Mouse (Mus musculus): Measurements from ENCODE around the gene Angptl1. TPM values are rescaled to one million over a fixed set of nuclear protein-coding genes. Genes with fewer than 3 reads are reported as not detected.
A peak's percentile ranks its signal among the peaks of the same experiment; 100 is the strongest.

The Angptl1 gene
- 12.2 and 12.5 TPM in 2 replicates for polyA plus RNA-seq (2014; fragmentation: Nextera tagmentation; extraction: Ambion mirVana)

- H3K9me3 ChIP-seq (replicated peaks; ENCODE audit: control insufficient read depth, low read length), result no peaks in the 10 kb centered on the region
- 18% methylated on average over 4 of the region's 4 CpGs for WGBS
- no peaks in the 10 kb centered on the region; the same call in 1 of the 2 replicates for H3K4me1 ChIP-seq (ENCODE audit: control insufficient read depth, insufficient read depth, low read length)
- H3K4me3 ChIP-seq (ENCODE audit: low read depth, low read length), result peak within 1 kb of the TSS; percentile 18; the same call in 1 of the 2 replicates
- ATAC-seq (replicated peaks; ENCODE audit: insufficient number of reproducible peaks, low FRiP score, low TSS enrichment, low read depth) (peak; percentile 77), DNase-seq (ENCODE audit: low spot score) (peak; percentile 51)
- peak within 1 kb of the TSS; percentile 40 for H3K4me2 ChIP-seq (ENCODE audit: low read depth, low read length)
- peak within 1 kb of the TSS; percentile 18; the same call in 1 of the 2 replicates for H3K9ac ChIP-seq (replicated peaks; ENCODE audit: low read length)
- H3K27me3 ChIP-seq (ENCODE audit: control insufficient read depth, insufficient read depth, low read length), result no peaks in the 10 kb centered on the region
- peak within 1 kb of the TSS; percentile 74 for H3K27ac ChIP-seq (replicated peaks; ENCODE audit: low read depth, low read length)
- no peaks in the 10 kb centered on the region for H3K36me3 ChIP-seq (replicated peaks; ENCODE audit: control insufficient read depth, insufficient read depth, low read depth, low read length)
These were observed at the start of gene Angptl1 for GRCm38 (mm10) chr1:156838177-156838576. Angptl1 (plus strand) TSS chr1:156838562.

- H3K9me3 ChIP-seq (replicated peaks; ENCODE audit: control insufficient read depth, low read length), result no peaks in the 10 kb centered on the region
- no peaks in the 10 kb centered on the region for H3K4me1 ChIP-seq (ENCODE audit: control insufficient read depth, insufficient read depth, low read length)
- no peaks in the 10 kb centered on the region for H3K27me3 ChIP-seq (ENCODE audit: control insufficient read depth, insufficient read depth, low read length)
- H3K36me3 ChIP-seq (replicated peaks; ENCODE audit: control insufficient read depth, insufficient read depth, low read depth, low read length), result no peaks in the 10 kb centered on the region
- DNase-seq (ENCODE audit: low spot score), result peak; percentile 55
- ATAC-seq (replicated peaks; ENCODE audit: insufficient number of reproducible peaks, low FRiP score, low TSS enrichment, low read depth), result no peak
- no peak overlapping the region for H3K4me2 ChIP-seq (ENCODE audit: low read depth, low read length)
- no peak overlapping the region for H3K4me3 ChIP-seq (ENCODE audit: low read depth, low read length)
- no peak overlapping the region for H3K9ac ChIP-seq (replicated peaks; ENCODE audit: low read length)
- no peak overlapping the region for H3K27ac ChIP-seq (replicated peaks; ENCODE audit: low read depth, low read length)
- 14% methylated on average over 5 of the region's 5 CpGs for WGBS
These were observed 48.4 kb upstream of the Angptl1 start for GRCm38 (mm10) chr1:156789844-156790490.

GRCm38 (mm10) chr1:156796251-156796650 lies 42.1 kb upstream of the Angptl1 start:
- DNase-seq (ENCODE audit: low spot score) (peak; percentile 78), ATAC-seq (replicated peaks; ENCODE audit: insufficient number of reproducible peaks, low FRiP score, low TSS enrichment, low read depth) (peak; percentile 50; the same call in 1 of the 2 replicates)
- Histone ChIP-seq H3K9ac (replicated peaks; ENCODE audit: low read length) (no peak overlapping the region), H3K4me2 (ENCODE audit: low read depth, low read length) (no peak overlapping the region), H3K27me3 (ENCODE audit: control insufficient read depth, insufficient read depth, low read length) (no peaks in the 10 kb centered on the region), H3K9me3 (replicated peaks; ENCODE audit: control insufficient read depth, low read length) (no peaks in the 10 kb centered on the region), H3K4me1 (ENCODE audit: control insufficient read depth, insufficient read depth, low read length) (peaks cover 3% of the 10 kb centered on the region), H3K27ac (replicated peaks; ENCODE audit: low read depth, low read length) (no peak overlapping the region), H3K36me3 (replicated peaks; ENCODE audit: control insufficient read depth, insufficient read depth, low read depth, low read length) (no peaks in the 10 kb centered on the region), H3K4me3 (ENCODE audit: low read depth, low read length) (no peak overlapping the region)
- WGBS, result 30% methylated on average over 9 of the region's 9 CpGs

GRCm38 (mm10) chr1:156801276-156801675 lies 37.1 kb upstream of the Angptl1 start:
- WGBS, result 38% methylated on average over 6 of the region's 6 CpGs
- ATAC-seq (replicated peaks; ENCODE audit: insufficient number of reproducible peaks, low FRiP score, low TSS enrichment, low read depth) (no peak), DNase-seq (ENCODE audit: low spot score) (peak; percentile 77)
- Histone ChIP-seq H3K4me2 (ENCODE audit: low read depth, low read length) (no peak overlapping the region), H3K36me3 (replicated peaks; ENCODE audit: control insufficient read depth, insufficient read depth, low read depth, low read length) (no peaks in the 10 kb centered on the region), H3K27ac (replicated peaks; ENCODE audit: low read depth, low read length) (no peak overlapping the region), H3K9ac (replicated peaks; ENCODE audit: low read length) (no peak overlapping the region), H3K27me3 (ENCODE audit: control insufficient read depth, insufficient read depth, low read length) (no peaks in the 10 kb centered on the region), H3K9me3 (replicated peaks; ENCODE audit: control insufficient read depth, low read length) (no peaks in the 10 kb centered on the region), H3K4me1 (ENCODE audit: control insufficient read depth, insufficient read depth, low read length) (no peaks in the 10 kb centered on the region), H3K4me3 (ENCODE audit: low read depth, low read length) (no peak overlapping the region)

GRCm38 (mm10) chr1:156808332-156808731 lies 30.0 kb upstream of the Angptl1 start:
- Histone ChIP-seq H3K36me3 (replicated peaks; ENCODE audit: control insufficient read depth, insufficient read depth, low read depth, low read length) (no peaks in the 10 kb centered on the region; the same call in 1 of the 2 replicates), H3K9ac (replicated peaks; ENCODE audit: low read length) (no peak overlapping the region), H3K9me3 (replicated peaks; ENCODE audit: control insufficient read depth, low read length) (no peaks in the 10 kb centered on the region), H3K4me2 (ENCODE audit: low read depth, low read length) (no peak overlapping the region), H3K4me1 (ENCODE audit: control insufficient read depth, insufficient read depth, low read length) (no peaks in the 10 kb centered on the region), H3K4me3 (ENCODE audit: low read depth, low read length) (no peak overlapping the region), H3K27me3 (ENCODE audit: control insufficient read depth, insufficient read depth, low read length) (no peaks in the 10 kb centered on the region), H3K27ac (replicated peaks; ENCODE audit: low read depth, low read length) (no peak overlapping the region)
- DNase-seq (ENCODE audit: low spot score) (no peak), ATAC-seq (replicated peaks; ENCODE audit: insufficient number of reproducible peaks, low FRiP score, low TSS enrichment, low read depth) (no peak)
- 43% methylated on average over 10 of the region's 10 CpGs for WGBS

- H3K4me1 ChIP-seq (ENCODE audit: control insufficient read depth, insufficient read depth, low read length), result no peaks in the 10 kb centered on the region
- no peaks in the 10 kb centered on the region for H3K9me3 ChIP-seq (replicated peaks; ENCODE audit: control insufficient read depth, low read length)
- ATAC-seq (replicated peaks; ENCODE audit: insufficient number of reproducible peaks, low FRiP score, low TSS enrichment, low read depth) (no peak; the same call in 1 of the 2 replicates), DNase-seq (ENCODE audit: low spot score) (no peak)
- no peaks in the 10 kb centered on the region; the same call in 1 of the 2 replicates for H3K36me3 ChIP-seq (replicated peaks; ENCODE audit: control insufficient read depth, insufficient read depth, low read depth, low read length)
- H3K27me3 ChIP-seq (ENCODE audit: control insufficient read depth, insufficient read depth, low read length), result no peaks in the 10 kb centered on the region
- H3K9ac ChIP-seq (replicated peaks; ENCODE audit: low read length), result no peak overlapping the region
- H3K4me3 ChIP-seq (ENCODE audit: low read depth, low read length), result no peak overlapping the region
- H3K4me2 ChIP-seq (ENCODE audit: low read depth, low read length), result no peak overlapping the region
- WGBS, result 82% methylated on average over 7 of the region's 7 CpGs
- H3K27ac ChIP-seq (replicated peaks; ENCODE audit: low read depth, low read length), result no peak overlapping the region
These were observed 26.4 kb upstream of the Angptl1 start for GRCm38 (mm10) chr1:156811928-156812327.

GRCm38 (mm10) chr1:156812716-156813115 lies 25.6 kb upstream of the Angptl1 start:
- Histone ChIP-seq H3K4me3 (ENCODE audit: low read depth, low read length) (no peak overlapping the region), H3K9me3 (replicated peaks; ENCODE audit: control insufficient read depth, low read length) (no peaks in the 10 kb centered on the region), H3K27ac (replicated peaks; ENCODE audit: low read depth, low read length) (no peak overlapping the region), H3K4me1 (ENCODE audit: control insufficient read depth, insufficient read depth, low read length) (no peaks in the 10 kb centered on the region), H3K4me2 (ENCODE audit: low read depth, low read length) (no peak overlapping the region), H3K27me3 (ENCODE audit: control insufficient read depth, insufficient read depth, low read length) (no peaks in the 10 kb centered on the region), H3K9ac (replicated peaks; ENCODE audit: low read length) (no peak overlapping the region), H3K36me3 (replicated peaks; ENCODE audit: control insufficient read depth, insufficient read depth, low read depth, low read length) (no peaks in the 10 kb centered on the region; the same call in 1 of the 2 replicates)
- DNase-seq (ENCODE audit: low spot score), result peak; percentile 52
- WGBS, result 58% methylated on average over 8 of the region's 8 CpGs
- no peak for ATAC-seq (replicated peaks; ENCODE audit: insufficient number of reproducible peaks, low FRiP score, low TSS enrichment, low read depth)

- Histone ChIP-seq H3K36me3 (replicated peaks; ENCODE audit: control insufficient read depth, insufficient read depth, low read depth, low read length) (no peaks in the 10 kb centered on the region; the same call in 1 of the 2 replicates), H3K4me1 (ENCODE audit: control insufficient read depth, insufficient read depth, low read length) (no peaks in the 10 kb centered on the region), H3K27me3 (ENCODE audit: control insufficient read depth, insufficient read depth, low read length) (no peaks in the 10 kb centered on the region), H3K4me2 (ENCODE audit: low read depth, low read length) (no peak overlapping the region), H3K4me3 (ENCODE audit: low read depth, low read length) (no peak overlapping the region), H3K9ac (replicated peaks; ENCODE audit: low read length) (no peak overlapping the region), H3K9me3 (replicated peaks; ENCODE audit: control insufficient read depth, low read length) (no peaks in the 10 kb centered on the region), H3K27ac (replicated peaks; ENCODE audit: low read depth, low read length) (no peak overlapping the region)
- no peak for ATAC-seq (replicated peaks; ENCODE audit: insufficient number of reproducible peaks, low FRiP score, low TSS enrichment, low read depth)
- 71% methylated on average over 6 of the region's 6 CpGs for WGBS
- no peak for DNase-seq (ENCODE audit: low spot score)
These were observed 24.9 kb upstream of the Angptl1 start for GRCm38 (mm10) chr1:156813485-156813884.

All from embryonic facial prominence, embryonic 11.5 days (tissue).